Mouse (Mus musculus) lung, embryonic 14.5 days (tissue): ENCODE measurements around the gene Ntm. TPM values are rescaled to one million over a fixed set of nuclear protein-coding genes. Genes with fewer than 3 reads are reported as not detected.

Source experiments
- ATAC-seq: fragments of 200-750 bp; cut with Nextera tagmentation; 2 replicates; pipeline ENCODE4 v1.8.0; 2017; ENCODE audit warnings: mild to moderate bottlenecking, moderate TSS enrichment, moderate library complexity; ENCODE audit not compliant: insufficient read depth
- DNase-seq: peaks from one replicate; pipeline ENCODE4 v3.0.0-alpha.2; 2015
- H3K27ac ChIP-seq: fragments of 300-500 bp; sonication (generic); 2 replicates; pipeline ENCODE4 v1.5.1; 2014; ENCODE audit warnings: low read depth, mild to moderate bottlenecking, moderate library complexity
- H3K27me3 ChIP-seq: fragments of 300-500 bp; sonication (generic); 2 replicates; pipeline ENCODE4 v1.6.1; 2014; ENCODE audit warnings: low read length, control low read depth; ENCODE audit not compliant: insufficient read depth
- H3K36me3 ChIP-seq: fragments of 300-500 bp; sonication (generic); 2 replicates; pipeline ENCODE4 v1.6.1; 2014; ENCODE audit warnings: control low read depth; ENCODE audit not compliant: insufficient read depth
- H3K4me1 ChIP-seq: fragments of 300-500 bp; sonication (generic); 2 replicates; pipeline ENCODE4 v1.6.1; 2014; ENCODE audit warnings: antibody characterized with exemption, control low read depth; ENCODE audit not compliant: insufficient read depth
- H3K4me2 ChIP-seq: fragments of 300-500 bp; sonication (generic); 2 replicates; pipeline ENCODE4 v1.6.1; 2014; ENCODE audit warnings: mild to moderate bottlenecking
- H3K4me3 ChIP-seq: fragments of 300-500 bp; sonication (generic); 2 replicates; pipeline ENCODE4 v1.5.1; 2014; ENCODE audit warnings: low read depth, low read length
- H3K9ac ChIP-seq: fragments of 300-500 bp; sonication (generic); 2 replicates; pipeline ENCODE4 v1.6.1; 2014
- H3K9me3 ChIP-seq: fragments of 300-500 bp; sonication (generic); 2 replicates; pipeline ENCODE4 v1.6.1; 2016; ENCODE audit warnings: low read depth, low read length, control low read depth
- CTCF ChIP-seq: IDR thresholded peaks from 2 replicates; pipeline ENCODE4 v1.5.1; 2016; ENCODE audit warnings: antibody characterized with exemption, low read depth
- WGBS: fragments of 180-500 bp; shearing (Covaris S2); extraction: QIAGEN DNeasy Blood & Tissue Kit; methylation state at CpG from one replicate; pipeline ENCODE4 v1.1.7; 2014; 5-methylcytosine and 5-hydroxymethylcytosine counted together
- polyA plus RNA-seq: library from polyadenylated mRNA; unstranded; fragments of >200 nt; fragmentation: Nextera tagmentation; extraction: Ambion mirVana; gene quantifications from 2 replicates; pipeline ENCODE4 v1.2.1, GENCODE M21; 2014

Gene Ntm
- polyA plus RNA-seq, 1 experiment from 2014 or later = 22.1 TPM

DNA sequence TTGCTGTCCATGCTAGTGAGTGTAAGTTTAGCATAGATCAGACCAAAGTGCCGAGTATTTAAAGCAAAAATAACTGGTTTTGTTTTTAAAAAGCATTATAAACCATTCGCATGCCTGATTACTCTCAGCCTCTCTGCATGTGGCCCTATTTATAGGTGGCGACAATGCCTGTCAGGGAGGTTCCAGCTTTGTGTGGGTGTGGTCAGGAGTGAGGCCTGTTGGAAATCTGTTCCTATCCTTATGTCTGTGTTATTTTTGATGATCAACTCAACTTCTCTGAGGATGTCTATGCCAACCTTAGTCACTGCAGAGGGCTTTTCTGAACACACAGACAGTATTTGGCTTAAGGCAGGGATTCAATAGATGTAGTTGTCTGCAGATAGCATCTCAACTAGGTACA, 78.9 kb downstream of the Ntm start:
- H3K4me1 ChIP-seq = no peaks in the 10 kb centered on the region
- WGBS = 66% methylated on average over 3 of the region's 3 CpGs
- H3K27ac ChIP-seq = no peak overlapping the region
- no peak overlapping the region for H3K4me3 ChIP-seq
- no peak for ATAC-seq
- TF ChIP-seq CTCF = no peak
- H3K36me3 ChIP-seq = no peaks in the 10 kb centered on the region
- H3K27me3 ChIP-seq = no peaks in the 10 kb centered on the region
- H3K9ac ChIP-seq = no peak overlapping the region
- no peak for DNase-seq
- no peaks in the 10 kb centered on the region; the same call in 1 of the 2 replicates for H3K9me3 ChIP-seq
- H3K4me2 ChIP-seq = no peak overlapping the region

DNA sequence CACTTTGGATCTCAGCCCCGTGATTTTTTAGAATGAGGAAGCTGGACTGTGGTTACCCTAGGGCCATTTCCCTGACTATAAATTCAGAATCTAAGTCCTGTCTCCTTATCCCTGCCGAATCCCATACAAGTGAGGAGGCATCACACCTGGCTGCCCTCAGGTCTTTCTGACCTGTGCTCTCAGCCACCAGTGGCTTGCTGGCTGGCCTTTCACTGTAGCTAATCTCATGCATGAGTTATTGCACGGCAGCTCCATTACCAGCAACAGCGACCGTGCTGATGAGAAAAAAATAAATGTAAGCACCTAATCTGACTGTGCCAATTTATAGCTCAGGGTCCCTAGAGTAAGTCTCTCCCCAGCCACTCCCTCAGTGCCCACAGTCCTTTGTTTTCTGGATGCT, 81.3 kb downstream of the Ntm start:
- no peaks in the 10 kb centered on the region; the same call in 1 of the 2 replicates for H3K9me3 ChIP-seq
- no peak overlapping the region for H3K27ac ChIP-seq
- no peak overlapping the region for H3K9ac ChIP-seq
- 74% methylated on average over 5 of the region's 5 CpGs for WGBS
- H3K4me2 ChIP-seq = no peak overlapping the region
- no peaks in the 10 kb centered on the region for H3K36me3 ChIP-seq
- no peak overlapping the region for H3K4me3 ChIP-seq
- no peaks in the 10 kb centered on the region for H3K27me3 ChIP-seq
- H3K4me1 ChIP-seq = no peaks in the 10 kb centered on the region
- ATAC-seq = no peak
- no peak for TF ChIP-seq CTCF
- DNase-seq = no peak

DNA sequence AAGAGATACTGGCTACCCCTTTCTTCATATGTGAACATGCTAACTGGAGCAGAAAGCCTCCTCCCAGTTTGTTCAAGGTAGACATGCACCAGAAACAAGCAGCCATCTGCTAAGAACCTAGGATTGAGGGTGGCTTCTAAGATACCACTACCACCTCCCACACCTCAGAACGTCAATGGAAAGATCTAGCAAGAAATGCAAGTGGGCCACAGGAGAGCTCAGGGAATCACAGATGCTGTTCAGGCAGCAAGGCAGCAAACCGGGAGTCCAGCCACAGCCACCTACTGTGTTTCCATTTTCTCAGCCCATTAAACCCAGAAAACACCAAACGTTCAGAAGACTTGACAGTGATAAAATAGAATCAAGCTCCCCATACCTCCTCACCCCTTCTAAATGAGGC, 85.4 kb downstream of the Ntm start:
- Histone ChIP-seq H3K4me2 (no peak overlapping the region), H3K27me3 (no peaks in the 10 kb centered on the region), H3K9ac (no peak overlapping the region), H3K4me1 (no peaks in the 10 kb centered on the region), H3K4me3 (no peak overlapping the region), H3K9me3 (no peaks in the 10 kb centered on the region), H3K36me3 (no peaks in the 10 kb centered on the region), H3K27ac (no peak overlapping the region)
- WGBS = 63% methylated on average over 3 of the region's 3 CpGs
- no peak for TF ChIP-seq CTCF
- DNase-seq (no peak), ATAC-seq (no peak)

DNA sequence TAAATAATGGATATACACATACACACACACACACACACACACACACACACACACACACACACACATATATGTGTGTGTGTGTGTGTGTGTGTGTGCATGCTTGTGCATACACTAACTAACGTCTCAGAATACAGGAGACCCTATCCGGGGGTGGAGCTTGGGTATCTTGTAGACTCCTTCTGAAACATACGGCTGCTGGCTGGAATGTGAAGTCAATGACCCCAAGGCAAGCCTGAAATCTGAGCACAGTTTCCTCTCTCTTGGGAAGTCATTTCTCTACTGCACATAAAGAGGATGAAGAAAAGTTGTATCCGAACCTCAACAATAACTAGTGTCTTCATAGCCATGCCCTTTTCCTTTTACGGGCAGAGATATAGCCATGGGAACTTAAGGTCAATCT, 95.2 kb downstream of the Ntm start:
- no peak for ATAC-seq
- DNase-seq = peak; percentile 2
- 52% methylated on average over 5 of the region's 5 CpGs for WGBS

DNA sequence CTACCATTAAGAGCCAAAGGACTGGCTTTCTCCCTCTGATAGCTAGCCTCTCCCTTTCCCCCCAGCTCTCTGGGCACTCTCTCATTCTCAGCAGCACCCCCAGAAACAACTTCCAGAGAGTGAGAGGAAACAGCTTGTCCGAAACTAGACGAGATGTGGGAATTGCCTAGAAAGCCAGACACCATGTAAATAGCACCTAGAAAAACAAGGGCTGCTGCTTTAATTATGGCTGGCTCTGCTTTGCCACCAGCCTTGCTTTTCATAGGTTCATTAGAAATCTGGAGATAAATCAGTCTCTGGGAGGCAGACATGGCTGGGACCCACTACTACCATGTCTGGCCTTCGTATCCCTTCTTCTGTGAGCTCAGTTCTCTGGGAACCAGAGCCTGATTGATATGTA, 96.1 kb downstream of the Ntm start:
- no peak for ATAC-seq
- WGBS = 42% methylated on average over 3 of the region's 3 CpGs

More for the DNA sequence above, 95.2 kb downstream of the Ntm start:
- H3K9me3 ChIP-seq = no peaks in the 10 kb centered on the region
- H3K4me2 ChIP-seq = no peak overlapping the region
- H3K4me1 ChIP-seq = no peaks in the 10 kb centered on the region
- H3K4me3 ChIP-seq = no peak overlapping the region
- no peak overlapping the region for H3K9ac ChIP-seq
- H3K27me3 ChIP-seq = no peaks in the 10 kb centered on the region
- no peak overlapping the region for H3K27ac ChIP-seq
- no peak for TF ChIP-seq CTCF
- no peaks in the 10 kb centered on the region for H3K36me3 ChIP-seq

DNA sequence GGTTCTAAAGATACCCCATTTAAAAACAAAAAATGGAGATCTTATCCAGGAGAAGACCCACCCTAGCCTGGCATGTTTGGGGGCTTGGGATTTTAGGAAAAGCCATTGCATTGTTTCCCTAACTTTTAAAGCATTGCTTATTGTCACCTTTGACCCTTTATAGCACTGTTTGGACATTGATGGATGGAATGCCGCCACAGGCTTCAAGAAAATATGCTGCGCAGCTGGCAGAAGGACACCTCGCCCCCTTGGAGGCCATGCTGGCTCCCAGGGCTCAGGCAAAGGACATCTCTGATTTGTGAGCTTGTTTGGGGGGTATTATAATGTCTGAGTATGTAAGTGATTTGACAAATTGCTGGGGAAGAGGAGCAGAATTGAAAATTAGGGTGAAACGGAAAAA, 96.8 kb downstream of the Ntm start:
- Histone ChIP-seq H3K9ac (no peak overlapping the region), H3K4me1 (no peaks in the 10 kb centered on the region), H3K4me2 (no peak overlapping the region), H3K27ac (no peak overlapping the region), H3K4me3 (no peak overlapping the region), H3K36me3 (no peaks in the 10 kb centered on the region), H3K27me3 (no peaks in the 10 kb centered on the region), H3K9me3 (no peaks in the 10 kb centered on the region)
- TF ChIP-seq CTCF = no peak
- no peak for ATAC-seq
- DNase-seq = no peak
- 39% methylated on average over 4 of the region's 4 CpGs for WGBS

More for the DNA sequence above, 96.1 kb downstream of the Ntm start:
- DNase-seq = no peak
- Histone ChIP-seq H3K9ac (no peak overlapping the region), H3K27ac (no peak overlapping the region), H3K4me1 (no peaks in the 10 kb centered on the region), H3K27me3 (no peaks in the 10 kb centered on the region), H3K9me3 (no peaks in the 10 kb centered on the region), H3K36me3 (no peaks in the 10 kb centered on the region), H3K4me3 (no peak overlapping the region), H3K4me2 (no peak overlapping the region)
- TF ChIP-seq CTCF = no peak

DNA sequence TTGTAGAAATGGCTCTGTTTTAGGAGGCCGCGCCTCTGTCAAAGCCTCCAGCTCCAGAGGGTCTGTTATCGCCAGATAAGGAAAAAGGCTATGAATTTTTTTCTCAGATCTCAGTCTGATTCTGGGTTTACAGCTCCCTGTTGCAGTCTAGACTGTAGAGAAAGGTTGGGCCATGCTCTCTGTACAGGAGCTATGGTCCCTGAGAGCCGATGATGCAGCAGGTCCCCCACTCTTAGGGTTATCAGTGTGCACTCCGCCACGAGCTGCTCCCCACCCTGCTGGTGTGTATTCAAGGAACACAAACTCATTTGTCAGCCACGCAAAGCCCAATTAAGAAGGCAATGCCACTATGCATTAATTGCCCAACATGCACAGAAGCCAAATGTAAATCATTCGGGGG, 97.4 kb downstream of the Ntm start:
- Histone ChIP-seq H3K27ac (no peak overlapping the region), H3K9me3 (no peaks in the 10 kb centered on the region), H3K9ac (no peak overlapping the region), H3K27me3 (no peaks in the 10 kb centered on the region), H3K36me3 (no peaks in the 10 kb centered on the region), H3K4me1 (no peaks in the 10 kb centered on the region), H3K4me2 (no peak overlapping the region), H3K4me3 (no peak overlapping the region)
- WGBS = 63% methylated on average over 8 of the region's 8 CpGs
- ATAC-seq (no peak), DNase-seq (no peak)
- TF ChIP-seq CTCF = no peak

DNA sequence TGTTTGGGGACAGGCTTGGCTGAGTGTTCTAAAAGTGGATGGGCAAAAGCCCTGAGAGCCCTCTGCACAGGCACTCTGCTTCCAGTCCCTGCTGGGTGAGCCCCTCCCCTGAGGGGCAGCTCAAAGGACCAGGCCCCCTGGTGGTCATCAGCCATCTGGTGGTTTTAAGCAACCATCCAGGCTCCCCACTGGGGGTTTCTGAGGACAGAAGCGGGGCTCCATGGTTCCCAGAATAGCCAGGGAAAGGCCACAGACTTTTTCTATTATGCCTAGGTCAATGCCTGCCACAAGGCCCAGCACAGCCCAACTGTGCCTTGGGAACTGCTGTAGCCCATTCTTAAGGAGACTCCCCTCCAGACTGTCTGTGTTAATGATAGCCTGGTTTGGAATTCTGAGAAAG, 98.1 kb downstream of the Ntm start:
- DNase-seq (peak; percentile 33), ATAC-seq (no peak)
- H3K4me3 ChIP-seq = no peak overlapping the region
- H3K4me1 ChIP-seq = no peaks in the 10 kb centered on the region
- H3K9me3 ChIP-seq = no peaks in the 10 kb centered on the region
- H3K27ac ChIP-seq = no peak overlapping the region
- H3K27me3 ChIP-seq = no peaks in the 10 kb centered on the region
- no peaks in the 10 kb centered on the region for H3K36me3 ChIP-seq
- WGBS = 35% methylated on average over 1 of the region's 1 CpGs
- no peak overlapping the region for H3K4me2 ChIP-seq
- TF ChIP-seq CTCF = peak; percentile 45; the same call in 1 of the 2 replicates
- no peak overlapping the region for H3K9ac ChIP-seq
